Mouse (Mus musculus) heart, adult 18-20 months (tissue): ENCODE measurements around the gene Gpsm1. TPM values are rescaled to one million over a fixed set of nuclear protein-coding genes. Genes with fewer than 3 reads are reported as not detected.
"Not testable (repeated sequence)": the region's sequence is repeated elsewhere in the genome, so short reads cannot be mapped to it uniquely, and the experiment has no call there.

Source experiments
- DNase-seq, 2 experiments: peaks; one replicate each; pipeline ENCODE4 v3.0.0; 2021 to 2022; ENCODE audit warnings: mixed read lengths in 1 of 2
- total RNA-seq, 2 experiments: library from RNA; stranded (reverse); gene quantifications; 2 replicates each; pipeline ENCODE4 v1.2.3; 2021

Gpsm1 gene
- total RNA-seq, 2 experiments from 2014 or later, result 175 to 238 TPM

DNA sequence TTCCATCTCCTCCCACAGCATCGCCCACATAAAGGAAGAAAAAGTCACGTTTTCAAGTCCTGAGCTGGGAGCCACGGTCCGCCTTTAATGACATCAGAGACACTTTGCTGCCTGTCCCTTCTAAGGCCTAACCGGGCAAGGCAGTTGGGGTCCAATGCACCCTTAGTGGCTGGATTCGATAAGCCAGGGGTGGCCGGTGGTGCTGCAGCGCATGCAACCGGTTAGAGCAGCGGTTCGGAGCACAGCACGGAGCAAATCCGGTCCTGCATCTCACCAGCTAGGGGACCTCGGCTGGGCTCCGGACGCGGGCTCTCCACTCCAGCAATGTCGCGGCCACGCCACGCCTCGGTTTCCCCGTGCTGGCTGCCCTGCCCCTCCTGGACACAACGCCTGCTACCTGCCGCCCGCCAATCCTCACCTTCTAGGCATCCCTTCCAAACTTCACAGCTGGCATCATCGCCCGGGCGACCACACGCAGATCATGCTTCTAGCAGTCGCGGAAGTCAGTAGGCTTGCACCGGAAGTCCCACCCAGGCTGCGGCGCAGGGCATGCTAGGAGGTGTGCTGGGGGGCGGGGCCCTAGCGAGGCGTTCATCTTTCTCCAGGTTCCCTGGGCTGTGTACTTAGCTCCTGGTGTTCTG lies 64.9 kb downstream of the Gpsm1 start, which contains the start of gene Snapc4:
Gene Snapc4 (minus strand): TSS at position 523 of the 641 bp plus-strand sequence.
- peak; percentile 87 to 89 for DNase-seq

DNA sequence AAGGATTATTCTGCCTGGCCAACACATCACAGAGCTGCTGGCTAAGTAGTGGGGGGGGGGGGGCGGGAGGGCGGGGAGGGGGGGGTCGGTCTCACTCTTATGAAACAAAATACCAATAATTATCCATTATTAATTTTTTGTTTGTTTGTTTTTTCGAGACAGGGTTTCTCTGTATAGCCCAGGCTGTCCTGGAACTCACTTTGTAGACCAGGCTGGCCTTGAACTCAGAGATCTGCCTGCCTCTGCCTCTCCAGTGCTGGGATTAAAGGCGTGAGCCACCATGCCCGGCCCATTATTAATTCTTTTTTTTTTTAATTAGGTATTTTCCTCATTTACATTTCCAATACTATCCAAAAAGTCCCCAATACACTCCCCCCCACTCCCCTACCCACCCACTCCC lies 65.6 kb downstream of the Gpsm1 start:
- DNase-seq, result not testable (repeated sequence)

DNA sequence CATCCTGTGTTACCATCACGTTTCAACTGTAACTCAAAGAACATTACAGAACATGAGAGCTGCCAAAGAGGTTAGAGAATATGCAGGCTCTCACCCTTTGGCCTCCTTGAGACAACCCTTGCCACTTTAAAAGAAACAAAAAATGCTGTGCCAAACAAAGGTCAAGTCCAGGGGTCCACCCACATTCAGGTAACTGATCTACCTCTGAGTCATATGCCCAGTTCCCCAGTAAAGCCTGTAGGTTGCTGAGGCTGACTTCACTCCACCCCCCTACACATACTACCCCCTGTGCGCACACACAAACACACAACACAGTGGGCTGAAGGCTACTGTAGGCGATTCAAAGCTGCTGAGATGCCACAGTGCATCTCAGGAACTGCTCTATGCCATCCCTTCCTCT lies 72.4 kb downstream of the Gpsm1 start:
- DNase-seq, result no peak

DNA sequence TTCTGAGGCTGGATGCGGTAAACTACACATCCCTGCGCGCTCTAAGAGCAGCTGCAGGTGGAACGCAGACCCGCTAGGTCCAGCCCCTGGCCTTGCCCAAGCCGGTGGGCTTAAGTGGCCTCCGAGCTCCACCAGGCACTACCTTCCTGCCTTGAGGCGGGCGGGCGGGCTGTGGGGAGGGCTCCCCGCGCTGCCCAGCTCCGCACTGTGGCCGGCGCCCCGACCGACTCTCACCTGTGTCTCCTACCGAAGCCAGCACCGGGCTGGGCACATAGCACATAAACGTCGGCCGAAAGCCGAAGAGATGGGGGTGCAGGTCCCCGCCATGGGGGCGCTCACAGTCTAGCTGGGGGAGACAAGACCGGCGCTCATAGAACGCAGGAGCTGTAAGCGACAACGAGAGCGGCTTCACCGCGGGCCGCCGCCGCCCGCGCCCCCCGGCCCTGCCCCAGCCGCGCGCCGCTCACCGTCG lies 73.4 kb downstream of the Gpsm1 start:
- DNase-seq, result no peak

DNA sequence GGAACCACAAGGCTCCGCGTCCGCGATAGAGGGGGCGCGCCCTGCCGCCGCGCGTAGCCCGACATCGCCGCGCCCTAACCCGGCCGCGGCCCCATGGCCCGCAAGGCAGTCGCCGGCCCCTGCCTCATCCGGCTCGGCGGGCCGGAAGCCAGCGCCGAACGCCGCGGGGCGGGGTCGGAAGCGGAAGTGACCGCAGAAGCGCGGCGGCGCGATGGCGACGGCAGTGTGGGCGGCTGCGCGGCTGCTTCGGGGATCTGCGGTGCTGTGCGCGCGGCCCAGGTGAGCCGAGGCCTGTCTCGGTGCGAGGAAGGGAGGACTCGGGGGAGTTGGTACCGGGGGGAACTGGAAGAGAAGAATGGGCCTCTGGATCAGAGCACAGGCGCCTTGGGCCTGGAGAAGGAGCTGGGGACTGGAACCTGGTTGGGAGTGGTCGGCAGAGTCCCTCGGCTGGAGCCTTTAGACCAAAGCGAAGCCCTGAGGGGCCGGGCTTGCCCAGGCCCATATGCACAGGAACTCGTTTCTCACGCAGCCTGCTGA lies 73.9 kb downstream of the Gpsm1 start, which contains the start of the genes Entr1 and Pmpca:
Gene Entr1 (minus strand): TSS at position 163 of the 537 bp plus-strand sequence.
Gene Pmpca (plus strand): TSS at position 186 of the 537 bp plus-strand sequence.
- DNase-seq, result peak; percentile 87 to 88

DNA sequence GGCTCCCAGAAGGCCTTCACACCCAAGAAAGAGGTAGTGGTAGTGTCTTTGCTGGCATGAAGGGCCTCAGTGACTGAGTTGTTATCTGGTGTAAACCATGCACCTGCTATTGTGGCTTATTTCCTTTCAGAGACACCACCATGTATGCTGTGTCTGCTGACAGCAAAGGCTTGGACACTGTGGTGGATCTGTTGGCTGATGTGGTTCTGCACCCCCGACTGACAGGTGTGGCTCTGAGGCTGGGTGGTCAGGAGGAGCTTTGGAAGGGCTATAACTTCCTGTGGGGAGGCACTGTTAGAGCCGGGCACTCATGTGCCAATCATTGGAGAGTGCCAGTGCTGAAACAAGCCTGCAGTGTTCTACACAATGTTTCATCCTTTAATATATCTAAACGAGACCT lies 75.6 kb downstream of the Gpsm1 start:
- no peak for DNase-seq

DNA sequence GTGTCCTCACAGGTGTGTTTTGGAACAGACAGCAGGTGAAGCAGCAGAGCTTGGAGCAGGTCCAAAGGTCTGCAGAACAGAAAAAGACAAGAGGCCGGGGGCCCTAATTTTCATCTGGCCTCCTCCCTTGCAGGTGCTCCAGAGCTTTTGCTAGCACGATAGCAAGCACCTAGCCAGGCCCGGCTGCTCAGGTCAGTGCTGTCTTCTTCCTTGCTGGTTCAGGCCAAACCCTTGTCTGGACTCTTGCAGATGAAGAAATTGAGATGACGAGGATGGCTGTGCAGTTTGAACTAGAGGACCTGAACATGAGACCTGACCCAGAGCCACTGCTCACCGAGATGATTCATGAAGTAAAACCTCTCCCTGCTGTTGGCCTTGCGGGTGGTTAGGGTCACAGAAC lies 76.3 kb downstream of the Gpsm1 start:
- DNase-seq, result no peak

Other genes starting within 250 kb of the Gpsm1 start
- 10 to 100 TPM; 29.4 to 30.2 TPM for gene Nacc2, start 192.3 kb upstream of the Gpsm1 start, total RNA-seq
- not detected for gene Lhx3, start 107.2 kb upstream of the Gpsm1 start, total RNA-seq
- 10 to 100 TPM; 13.8 TPM for gene Qsox2, start 78.0 kb upstream of the Gpsm1 start, total RNA-seq
- under 1 TPM; 0.05 to 0.13 TPM for gene Ccdc187, start 21.0 kb upstream of the Gpsm1 start, total RNA-seq
- 10 to 100 TPM; 24.5 to 25.3 TPM for gene Dnlz, start 36.6 kb downstream of the Gpsm1 start, total RNA-seq
- gene Card9, start 45.4 kb downstream of the Gpsm1 start, total RNA-seq, result 1 to 10 TPM in 1 of 2 experiments, under 1 TPM in 1; 0.89 to 1.1 TPM
- gene Snapc4, start 65.1 kb downstream of the Gpsm1 start, total RNA-seq, result 1 to 10 TPM; 5.8 to 5.9 TPM
- gene Entr1, start 73.8 kb downstream of the Gpsm1 start, total RNA-seq, result 10 to 100 TPM; 44.9 to 45.2 TPM
- gene Pmpca, start 73.8 kb downstream of the Gpsm1 start, total RNA-seq, result 100 to 1,000 TPM; 152 to 153 TPM
- gene Inpp5e, start 93.7 kb downstream of the Gpsm1 start, total RNA-seq, result 10 to 100 TPM; 15.6 to 16.3 TPM
- 10 to 100 TPM; 38.9 to 39.2 TPM for gene Sec16a, start 129.7 kb downstream of the Gpsm1 start, total RNA-seq
- 10 to 100 TPM; 29.8 to 30.5 TPM for gene Notch1, start 201.1 kb downstream of the Gpsm1 start, total RNA-seq